Mouse (Mus musculus) forebrain, embryonic 16.5 days (tissue): ENCODE measurements around the gene Fgf12. TPM values are rescaled to one million over a fixed set of nuclear protein-coding genes. Genes with fewer than 3 reads are reported as not detected.
A peak's percentile ranks its signal among the peaks of the same experiment; 100 is the strongest.

Experiments used
- ATAC-seq: fragments of 200-750 bp; cut with Nextera tagmentation; 2 replicates; pipeline ENCODE4 v1.8.0; 2017; ENCODE audit warnings: mild to moderate bottlenecking, moderate library complexity
- H3K27ac ChIP-seq: fragments of 300-500 bp; sonication (generic); 2 replicates; pipeline ENCODE4 v1.5.1; 2014; ENCODE audit warnings: low read length, control low read depth
- H3K27me3 ChIP-seq: fragments of 300-500 bp; sonication (generic); replicated peaks from 2 replicates; pipeline ENCODE4 v1.6.1; 2014; ENCODE audit warnings: low read length; ENCODE audit not compliant: control insufficient read depth, insufficient read depth
- H3K36me3 ChIP-seq: fragments of 300-500 bp; sonication (generic); 2 replicates; pipeline ENCODE4 v1.6.1; 2014; ENCODE audit not compliant: control insufficient read depth, insufficient read depth
- H3K4me1 ChIP-seq: fragments of 300-500 bp; sonication (generic); replicated peaks from 2 replicates; pipeline ENCODE4 v1.6.1; 2014; ENCODE audit warnings: low read length; ENCODE audit not compliant: control insufficient read depth, insufficient read depth
- H3K4me2 ChIP-seq: fragments of 300-500 bp; sonication (generic); 2 replicates; pipeline ENCODE4 v1.6.1; 2014; ENCODE audit warnings: mild to moderate bottlenecking, low read length, control low read depth
- H3K4me3 ChIP-seq: fragments of 300-500 bp; sonication (generic); replicated peaks from 2 replicates; pipeline ENCODE4 v1.5.1; 2014; ENCODE audit warnings: mild to moderate bottlenecking, low read length, control low read depth
- H3K9ac ChIP-seq: fragments of 300-500 bp; sonication (generic); replicated peaks from 2 replicates; pipeline ENCODE4 v1.6.1; 2014; ENCODE audit warnings: low read depth, low read length, control low read depth
- H3K9me3 ChIP-seq: fragments of 300-500 bp; sonication (generic); 2 replicates; pipeline ENCODE4 v1.6.1; 2016; ENCODE audit warnings: low read length; ENCODE audit not compliant: control insufficient read depth
- WGBS: fragments of 180-500 bp; shearing (Covaris S2); extraction: QIAGEN DNeasy Blood & Tissue Kit; methylation state at CpG from one replicate; pipeline ENCODE4 v1.1.7; 2014; 5-methylcytosine and 5-hydroxymethylcytosine counted together
- polyA plus RNA-seq: library from polyadenylated mRNA; unstranded; fragments of >200 nt; fragmentation: Nextera tagmentation; extraction: Ambion mirVana; gene quantifications from 2 replicates; pipeline ENCODE4 v1.2.1, GENCODE M21; 2015

The Fgf12 gene
- 25.1 and 25.4 TPM in 2 replicates for polyA plus RNA-seq

GRCm38 (mm10) chr16:28752638-28753118 lies at the start of gene Fgf12:
Gene Fgf12, minus strand, starts transcription at chr16:28753068.
- peak within 1 kb of the TSS; percentile 41; the same call in 1 of the 2 replicates for H3K27ac ChIP-seq
- ATAC-seq, result peak; percentile 45
- no peaks in the 10 kb centered on the region for H3K9me3 ChIP-seq
- peak within 1 kb of the TSS; percentile 68 for H3K9ac ChIP-seq
- H3K27me3 ChIP-seq, result no peaks in the 10 kb centered on the region
- H3K4me1 ChIP-seq, result peaks cover 9% of the 10 kb centered on the region; the same call in 1 of the 2 replicates
- H3K4me3 ChIP-seq, result peak within 1 kb of the TSS; percentile 64
- H3K36me3 ChIP-seq, result no peaks in the 10 kb centered on the region
- under 1% methylated on average over 16 of the region's 16 CpGs for WGBS
- H3K4me2 ChIP-seq, result peak within 1 kb of the TSS; percentile 77

GRCm38 (mm10) chr16:28793115-28793514 lies 40.2 kb upstream of the Fgf12 start:
- WGBS, result 2% methylated on average over 4 of the region's 4 CpGs

DNA sequence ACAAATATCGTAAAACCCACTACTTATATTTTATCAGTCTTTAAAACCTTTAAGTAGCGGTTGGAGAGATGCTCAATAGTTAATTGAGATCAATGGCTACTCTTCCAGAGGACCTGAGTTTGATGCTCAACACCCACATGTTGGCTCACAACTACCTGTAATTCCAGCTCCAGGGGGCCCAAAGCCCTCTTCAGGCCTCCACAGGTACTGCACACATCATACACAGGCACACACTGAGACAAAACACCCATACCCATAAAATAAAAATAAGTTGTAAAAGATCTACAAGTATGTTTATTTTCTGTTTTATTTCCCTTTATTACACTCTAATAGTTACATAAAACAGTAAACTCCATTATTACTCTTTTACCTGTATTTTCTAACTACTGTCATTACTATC lies 17.4 kb upstream of the Fgf12 start:
- H3K27me3 ChIP-seq, result no peaks in the 10 kb centered on the region
- 95% methylated on average over 2 of the region's 2 CpGs for WGBS
- H3K4me2 ChIP-seq, result no peak overlapping the region
- H3K9ac ChIP-seq, result no peak overlapping the region
- no peaks in the 10 kb centered on the region for H3K9me3 ChIP-seq
- no peaks in the 10 kb centered on the region for H3K4me1 ChIP-seq
- no peak overlapping the region for H3K27ac ChIP-seq
- H3K36me3 ChIP-seq, result no peaks in the 10 kb centered on the region
- ATAC-seq, result no peak
- H3K4me3 ChIP-seq, result no peak overlapping the region

More at GRCm38 (mm10) chr16:28793115-28793514, 40.2 kb upstream of the Fgf12 start:
- Histone ChIP-seq H3K36me3 (no peaks in the 10 kb centered on the region), H3K4me1 (no peaks in the 10 kb centered on the region), H3K4me3 (no peak overlapping the region), H3K27me3 (no peaks in the 10 kb centered on the region), H3K4me2 (no peak overlapping the region), H3K9ac (no peak overlapping the region), H3K9me3 (no peaks in the 10 kb centered on the region), H3K27ac (no peak overlapping the region)
- peak; percentile 71 for ATAC-seq

GRCm38 (mm10) chr16:28761417-28761976 lies 8.6 kb upstream of the Fgf12 start:
- H3K27me3 ChIP-seq, result no peaks in the 10 kb centered on the region
- no peaks in the 10 kb centered on the region for H3K36me3 ChIP-seq
- no peak overlapping the region for H3K27ac ChIP-seq
- no peaks in the 10 kb centered on the region for H3K4me1 ChIP-seq
- H3K9me3 ChIP-seq, result no peaks in the 10 kb centered on the region
- H3K4me3 ChIP-seq, result no peak overlapping the region
- H3K9ac ChIP-seq, result no peak overlapping the region
- H3K4me2 ChIP-seq, result no peak overlapping the region
- 81% methylated on average over 4 of the region's 4 CpGs for WGBS
- ATAC-seq, result no peak

GRCm38 (mm10) chr16:28753124-28753917 lies 453 bp upstream of the Fgf12 start:
- under 1% methylated on average over 33 of the region's 33 CpGs for WGBS
- ATAC-seq, result peak; percentile 98
- H3K9ac ChIP-seq, result peak overlapping the region; percentile 68
- H3K27me3 ChIP-seq, result no peaks in the 10 kb centered on the region
- peak overlapping the region; percentile 64 for H3K4me3 ChIP-seq
- H3K9me3 ChIP-seq, result no peaks in the 10 kb centered on the region
- H3K27ac ChIP-seq, result 0 out of 2 replicates have a peak overlapping the region, but pooled peaks have one; percentile 41
- H3K4me1 ChIP-seq, result peaks cover 9% of the 10 kb centered on the region; the same call in 1 of the 2 replicates
- H3K36me3 ChIP-seq, result no peaks in the 10 kb centered on the region
- H3K4me2 ChIP-seq, result peak overlapping the region; percentile 77

DNA sequence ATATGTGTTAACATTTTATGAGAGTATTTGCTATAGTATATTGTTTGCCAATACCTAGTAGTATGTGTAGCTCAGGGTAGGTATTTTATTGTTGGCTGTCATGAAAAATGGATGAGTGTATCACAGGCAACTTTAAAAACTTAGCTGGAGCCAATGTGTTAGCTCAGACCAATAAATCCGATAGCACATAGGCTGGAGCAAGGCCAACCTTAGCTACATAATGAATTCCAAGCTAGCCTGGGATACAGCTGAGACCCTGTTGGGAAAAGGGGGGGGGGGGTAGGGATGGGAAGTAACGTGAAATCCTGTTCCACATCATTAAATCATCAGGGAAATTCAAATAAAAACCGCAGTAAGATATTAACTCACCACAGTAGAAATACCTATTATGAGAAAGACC lies 18.4 kb downstream of the Fgf12 start:
- no peak overlapping the region for H3K4me3 ChIP-seq

GRCm38 (mm10) chr16:28726792-28727191 lies 26.1 kb downstream of the Fgf12 start:
- 93% methylated on average over 6 of the region's 6 CpGs for WGBS
- no peaks in the 10 kb centered on the region for H3K4me1 ChIP-seq
- no peak overlapping the region for H3K9ac ChIP-seq
- no peaks in the 10 kb centered on the region for H3K27me3 ChIP-seq
- no peak for ATAC-seq
- H3K9me3 ChIP-seq, result no peaks in the 10 kb centered on the region
- no peak overlapping the region for H3K4me3 ChIP-seq
- no peak overlapping the region for H3K4me2 ChIP-seq
- no peak overlapping the region for H3K27ac ChIP-seq
- H3K36me3 ChIP-seq, result no peaks in the 10 kb centered on the region

More for the DNA sequence above, 18.4 kb downstream of the Fgf12 start:
- H3K27ac ChIP-seq, result no peak overlapping the region
- H3K4me2 ChIP-seq, result no peak overlapping the region
- no peaks in the 10 kb centered on the region for H3K9me3 ChIP-seq
- no peak overlapping the region for H3K9ac ChIP-seq
- H3K4me1 ChIP-seq, result no peaks in the 10 kb centered on the region
- H3K36me3 ChIP-seq, result no peaks in the 10 kb centered on the region
- ATAC-seq, result no peak
- H3K27me3 ChIP-seq, result no peaks in the 10 kb centered on the region
- WGBS, result 68% methylated on average over 3 of the region's 3 CpGs

DNA sequence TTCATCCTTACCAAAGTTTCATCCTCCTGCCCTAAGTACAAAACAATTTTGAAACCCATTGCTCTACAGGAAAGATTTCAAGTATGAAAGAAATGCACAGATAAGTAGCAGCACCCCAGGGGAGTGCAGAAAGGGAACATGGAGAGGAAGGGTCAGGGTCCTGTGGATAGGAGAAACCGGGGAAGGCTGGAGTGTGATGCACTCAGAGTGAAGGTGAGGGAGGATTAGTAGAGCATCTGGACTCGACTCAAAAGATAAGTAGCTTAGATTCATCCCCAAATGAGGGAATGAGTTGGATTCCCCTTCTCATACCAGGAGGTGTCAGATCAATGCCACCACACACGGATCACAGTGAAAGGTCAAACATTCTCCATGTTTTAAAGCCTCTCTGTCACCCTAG lies 46.2 kb downstream of the Fgf12 start:
- Histone ChIP-seq H3K36me3 (no peaks in the 10 kb centered on the region), H3K4me3 (no peak overlapping the region), H3K4me1 (no peaks in the 10 kb centered on the region), H3K4me2 (no peak overlapping the region), H3K27ac (no peak overlapping the region), H3K27me3 (no peaks in the 10 kb centered on the region), H3K9me3 (no peaks in the 10 kb centered on the region), H3K9ac (no peak overlapping the region)
- WGBS, result 67% methylated on average over 3 of the region's 3 CpGs
- ATAC-seq, result no peak

DNA sequence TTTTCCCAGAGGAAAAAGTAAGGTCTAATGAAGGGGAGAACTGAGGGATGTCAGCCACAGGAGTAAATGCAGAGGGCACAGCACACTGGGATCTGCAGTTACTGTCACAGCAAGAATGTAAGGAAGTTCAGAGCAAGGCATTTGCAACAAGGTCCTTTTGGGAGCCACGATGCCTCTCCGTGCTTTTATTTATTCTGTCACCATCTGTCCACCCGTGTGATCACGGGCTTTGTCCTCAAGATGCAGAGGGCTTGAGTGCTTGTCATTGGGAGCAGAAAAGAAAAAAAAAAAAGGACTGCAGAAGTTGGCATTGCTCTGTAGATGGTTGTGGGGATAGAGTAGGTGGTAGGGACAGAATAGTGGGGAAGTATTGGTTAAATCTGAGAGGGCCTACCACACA lies 52.5 kb downstream of the Fgf12 start:
- H3K9me3 ChIP-seq, result no peaks in the 10 kb centered on the region
- no peaks in the 10 kb centered on the region for H3K4me1 ChIP-seq
- H3K36me3 ChIP-seq, result no peaks in the 10 kb centered on the region
- no peak overlapping the region for H3K4me3 ChIP-seq
- H3K9ac ChIP-seq, result no peak overlapping the region
- WGBS, result 61% methylated on average over 4 of the region's 4 CpGs
- no peaks in the 10 kb centered on the region for H3K27me3 ChIP-seq
- no peak overlapping the region for H3K4me2 ChIP-seq
- ATAC-seq, result no peak
- H3K27ac ChIP-seq, result no peak overlapping the region
